Mouse (Mus musculus): Measurements from ENCODE around the gene Ppp5c.

- TF ChIP-seq CTCF (IDR thresholded peaks at IDR 0.05; ENCODE audit: borderline replicate concordance, control insufficient read depth, extremely low read depth, insufficient read depth, low read length, poor library complexity) (no peak), POLR2A (IDR thresholded peaks at IDR 0.05; ENCODE audit: control insufficient read depth, extremely low read depth, insufficient read depth, low read length, poor library complexity) (no peak)
Measured at GRCm38 (mm10) chr7:16968414-16968813, 59.3 kb downstream of the Ppp5c start.
